Mouse (Mus musculus) erythroblast, embryonic 14.5 days (primary cell): ENCODE results near the gene Tmem40.

ENCODE experiments used
- GATA1 ChIP-seq: IDR thresholded peaks from 2 replicates; pipeline ENCODE4 v1.6.1; 2012; ENCODE audit warnings: low read length, inconsistent platforms, mixed read lengths
- TAL1 ChIP-seq: IDR thresholded peaks from 3 replicates; pipeline ENCODE4 v1.6.1; 2012; ENCODE audit warnings: low read length, inconsistent platforms, mixed read lengths

DNA sequence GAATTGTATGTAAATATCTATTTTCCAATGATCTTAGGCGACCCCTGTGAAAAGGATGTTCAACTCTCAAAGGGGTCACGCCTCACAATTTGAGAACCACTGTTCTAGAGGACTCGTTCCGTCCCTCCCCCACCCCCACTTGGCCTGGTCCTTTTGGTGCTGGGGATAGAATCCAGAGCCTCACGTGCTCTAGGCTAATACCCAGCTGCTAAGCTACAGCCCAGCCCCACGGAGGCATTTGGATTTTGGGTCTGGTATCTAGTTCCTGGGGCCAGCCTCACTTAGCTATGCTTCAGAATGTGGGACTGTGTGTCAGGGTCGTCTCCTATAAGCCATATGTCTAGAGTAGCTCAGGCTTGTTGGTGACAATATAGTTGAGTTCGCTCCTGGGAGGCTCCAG is 49.4 kb upstream of the Tmem40 start:
- TF ChIP-seq TAL1 (no peak), GATA1 (no peak)
